Mouse (Mus musculus): Measurements from ENCODE around the gene T2. TPM values are rescaled to one million over a fixed set of nuclear protein-coding genes. Genes with fewer than 3 reads are reported as not detected.

The T2 gene
- polyA plus RNA-seq, 1 experiment from 2014 or later, result 0.41 TPM

DNA sequence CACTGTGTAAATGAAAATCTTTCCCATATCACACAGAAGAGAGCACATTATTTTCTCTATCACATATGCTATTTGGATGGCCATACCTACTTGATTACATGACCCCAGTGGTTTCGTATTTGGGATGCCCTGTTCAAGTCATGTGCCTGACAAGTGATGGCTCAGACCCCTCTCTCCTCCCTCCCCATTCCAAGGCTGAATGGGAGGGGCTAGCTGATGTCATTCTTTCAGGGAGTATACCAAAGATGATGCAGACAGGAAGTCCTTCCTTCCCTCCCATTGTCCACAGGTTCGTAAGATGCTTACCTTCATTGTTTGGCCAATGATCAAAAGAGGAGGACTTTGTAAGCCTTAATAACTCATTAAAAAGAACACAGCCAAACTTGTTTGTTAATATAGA is 13.4 kb downstream of the T2 start:
- Histone ChIP-seq H3K9ac (no peak overlapping the region), H3K9me3 (replicated peaks) (no peaks in the 10 kb centered on the region), H3K4me1 (peaks cover 74% of the 10 kb centered on the region), H3K27me3 (no peaks in the 10 kb centered on the region), H3K36me3 (ENCODE audit: poor library complexity, severe bottlenecking) (no peaks in the 10 kb centered on the region), H3K4me3 (no peak overlapping the region), H3K27ac (peak overlapping the region; percentile 99), H3K4me2 (peak overlapping the region; percentile 54)
- ATAC-seq, result no peak
- WGBS, result 29% methylated on average over 2 of the region's 2 CpGs

GRCm38 (mm10) chr17:8370634-8371229 is 14.9 kb downstream of the T2 start:
- no peak for ATAC-seq
- Histone ChIP-seq H3K9me3 (replicated peaks) (no peaks in the 10 kb centered on the region), H3K4me1 (peaks cover 77% of the 10 kb centered on the region), H3K4me3 (no peak overlapping the region), H3K9ac (peak overlapping the region; percentile 78; the same call in 1 of the 2 replicates), H3K27ac (peak overlapping the region; percentile 99), H3K36me3 (ENCODE audit: poor library complexity, severe bottlenecking) (no peaks in the 10 kb centered on the region), H3K4me2 (peak overlapping the region; percentile 66; the same call in 1 of the 2 replicates), H3K27me3 (no peaks in the 10 kb centered on the region)
- WGBS, result 18% methylated on average over 13 of the region's 13 CpGs

DNA sequence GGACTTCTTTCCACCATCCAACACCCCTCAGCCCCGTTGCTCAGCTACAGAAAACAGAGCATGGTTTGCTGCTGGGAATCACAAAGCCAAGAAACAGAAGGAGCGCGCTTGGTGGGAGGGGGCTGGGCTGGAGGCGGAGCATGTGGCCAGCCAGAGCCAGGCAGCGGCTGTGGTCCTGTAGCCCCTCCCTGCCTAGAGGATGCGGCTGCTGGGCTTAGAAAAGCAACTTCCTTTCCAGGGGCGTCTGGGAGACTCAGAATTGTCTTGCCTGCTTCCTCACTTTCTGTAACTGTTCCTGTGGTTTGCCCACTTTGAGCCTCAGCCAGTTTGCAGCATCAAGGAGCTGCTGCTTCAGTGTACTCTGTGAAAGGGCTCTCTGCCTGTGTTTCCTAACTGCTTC is 16.0 kb downstream of the T2 start:
- Histone ChIP-seq H3K4me2 (peak overlapping the region; percentile 66), H3K27me3 (no peaks in the 10 kb centered on the region), H3K36me3 (ENCODE audit: poor library complexity, severe bottlenecking) (no peaks in the 10 kb centered on the region), H3K4me3 (peak overlapping the region; percentile 40), H3K4me1 (peaks cover 72% of the 10 kb centered on the region), H3K9ac (peak overlapping the region; percentile 78), H3K9me3 (replicated peaks) (no peaks in the 10 kb centered on the region), H3K27ac (peak overlapping the region; percentile 99)
- 2% methylated on average over 7 of the region's 7 CpGs for WGBS
- peak; percentile 80 for ATAC-seq

- ATAC-seq, result peak; percentile 3; the same call in 1 of the 2 replicates
- H3K4me1 ChIP-seq, result peaks cover 66% of the 10 kb centered on the region
- H3K9ac ChIP-seq, result peak overlapping the region; percentile 78
- no peaks in the 10 kb centered on the region for H3K36me3 ChIP-seq (ENCODE audit: poor library complexity, severe bottlenecking)
- no peaks in the 10 kb centered on the region for H3K27me3 ChIP-seq
- under 1% methylated on average over 18 of the region's 18 CpGs for WGBS
- H3K9me3 ChIP-seq (replicated peaks), result no peaks in the 10 kb centered on the region
- H3K4me3 ChIP-seq, result peak overlapping the region; percentile 40
- peak overlapping the region; percentile 66 for H3K4me2 ChIP-seq
- peak overlapping the region; percentile 99 for H3K27ac ChIP-seq
These were observed 16.7 kb downstream of the T2 start for GRCm38 (mm10) chr17:8372286-8373046.

- Histone ChIP-seq H3K4me1 (peaks cover 22% of the 10 kb centered on the region), H3K27me3 (no peaks in the 10 kb centered on the region), H3K4me2 (no peak overlapping the region), H3K9ac (no peak overlapping the region), H3K4me3 (no peak overlapping the region), H3K27ac (no peak overlapping the region), H3K36me3 (ENCODE audit: poor library complexity, severe bottlenecking) (no peaks in the 10 kb centered on the region), H3K9me3 (replicated peaks) (no peaks in the 10 kb centered on the region)
- WGBS, result 68% methylated on average over 5 of the region's 5 CpGs
- no peak for ATAC-seq
These were observed 21.5 kb downstream of the T2 start for GRCm38 (mm10) chr17:8377298-8377697.

- no peak for ATAC-seq
- Histone ChIP-seq H3K9me3 (replicated peaks) (no peaks in the 10 kb centered on the region), H3K27me3 (peaks cover 31% of the 10 kb centered on the region), H3K27ac (no peak overlapping the region), H3K9ac (no peak overlapping the region), H3K4me2 (no peak overlapping the region), H3K4me3 (no peak overlapping the region), H3K4me1 (peaks cover 13% of the 10 kb centered on the region), H3K36me3 (ENCODE audit: poor library complexity, severe bottlenecking) (no peaks in the 10 kb centered on the region)
- 96% methylated on average over 2 of the region's 2 CpGs for WGBS
These were observed 29.6 kb downstream of the T2 start for GRCm38 (mm10) chr17:8385441-8385840.

GRCm38 (mm10) chr17:8388463-8388862 is 32.7 kb downstream of the T2 start:
- peaks cover 13% of the 10 kb centered on the region for H3K4me1 ChIP-seq
- peak overlapping the region; percentile 59 for H3K4me2 ChIP-seq
- H3K27me3 ChIP-seq, result peaks cover 44% of the 10 kb centered on the region
- H3K27ac ChIP-seq, result no peak overlapping the region
- ATAC-seq, result peak; percentile 67; the same call in 1 of the 2 replicates
- peak overlapping the region; percentile 35 for H3K4me3 ChIP-seq
- 0 out of 2 replicates have a peak overlapping the region, but pooled peaks have one; percentile 53 for H3K9ac ChIP-seq
- H3K36me3 ChIP-seq (ENCODE audit: poor library complexity, severe bottlenecking), result no peaks in the 10 kb centered on the region
- no peaks in the 10 kb centered on the region for H3K9me3 ChIP-seq (replicated peaks)
- WGBS, result 1% methylated on average over 13 of the region's 13 CpGs

GRCm38 (mm10) chr17:8388990-8389789 is 33.4 kb downstream of the T2 start:
- no peak overlapping the region for H3K27ac ChIP-seq

DNA sequence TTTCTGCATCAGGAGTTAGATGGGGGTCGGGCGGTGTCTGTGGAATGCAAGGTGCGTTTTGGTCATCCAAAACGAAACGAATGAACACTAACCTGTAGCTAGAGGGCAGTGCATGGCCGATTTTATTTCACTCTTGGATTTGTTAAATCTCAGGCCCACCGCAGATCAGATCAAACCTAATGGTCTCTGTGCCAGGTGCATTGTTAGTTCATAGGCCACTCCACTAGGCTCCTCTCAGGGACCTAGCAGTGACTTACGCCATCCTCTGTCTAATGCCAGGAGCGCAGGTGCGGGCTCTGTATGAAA is 34.0 kb downstream of the T2 start:
- Histone ChIP-seq H3K4me3 (peak overlapping the region; percentile 35; the same call in 1 of the 2 replicates), H3K9ac (no peak overlapping the region)
- 2% methylated on average over 10 of the region's 10 CpGs for WGBS

More at GRCm38 (mm10) chr17:8388990-8389789, 33.4 kb downstream of the T2 start:
- WGBS, result under 1% methylated on average over 28 of the region's 28 CpGs
- Histone ChIP-seq H3K36me3 (ENCODE audit: poor library complexity, severe bottlenecking) (no peaks in the 10 kb centered on the region), H3K4me3 (peak overlapping the region; percentile 35), H3K4me2 (peak overlapping the region; percentile 59), H3K9me3 (replicated peaks) (no peaks in the 10 kb centered on the region), H3K4me1 (peaks cover 13% of the 10 kb centered on the region), H3K27me3 (peaks cover 44% of the 10 kb centered on the region), H3K9ac (peak overlapping the region; percentile 53)
- ATAC-seq, result peak; percentile 41; the same call in 1 of the 2 replicates

DNA sequence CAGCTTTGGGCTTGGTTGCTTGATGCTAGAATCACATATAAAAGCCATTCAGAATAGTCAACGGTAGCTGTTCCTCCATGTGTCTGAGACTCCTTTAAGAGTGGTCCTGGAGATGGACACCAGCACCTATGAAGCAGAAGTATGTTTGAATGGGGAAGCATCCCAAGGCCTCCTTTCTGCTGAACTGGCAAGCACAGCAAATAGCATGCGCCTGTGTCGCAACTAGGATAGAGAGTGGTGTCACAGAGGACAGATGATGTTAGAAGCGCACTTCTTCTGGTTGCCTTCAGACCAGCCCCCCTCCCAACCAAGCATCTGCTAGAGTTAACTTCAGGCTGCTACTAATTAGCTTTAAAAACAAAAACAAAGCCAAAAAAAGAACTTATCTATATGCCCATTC is 34.7 kb downstream of the T2 start:
- Histone ChIP-seq H3K27me3 (peaks cover 44% of the 10 kb centered on the region), H3K4me1 (peaks cover 13% of the 10 kb centered on the region), H3K4me2 (no peak overlapping the region), H3K9ac (no peak overlapping the region), H3K36me3 (ENCODE audit: poor library complexity, severe bottlenecking) (no peaks in the 10 kb centered on the region), H3K9me3 (replicated peaks) (no peaks in the 10 kb centered on the region), H3K4me3 (no peak overlapping the region), H3K27ac (no peak overlapping the region)
- no peak for ATAC-seq
- 58% methylated on average over 4 of the region's 4 CpGs for WGBS

More for the DNA sequence above, 34.0 kb downstream of the T2 start:
- Histone ChIP-seq H3K4me2 (peak overlapping the region; percentile 59), H3K27me3 (peaks cover 44% of the 10 kb centered on the region), H3K9me3 (replicated peaks) (no peaks in the 10 kb centered on the region), H3K27ac (no peak overlapping the region), H3K4me1 (peaks cover 13% of the 10 kb centered on the region), H3K36me3 (ENCODE audit: poor library complexity, severe bottlenecking) (no peaks in the 10 kb centered on the region)
- ATAC-seq, result no peak

GRCm38 (mm10) chr17:8396371-8396770 is 40.6 kb downstream of the T2 start:
- Histone ChIP-seq H3K4me2 (no peak overlapping the region), H3K9ac (no peak overlapping the region), H3K4me1 (no peaks in the 10 kb centered on the region), H3K4me3 (no peak overlapping the region), H3K9me3 (replicated peaks) (no peaks in the 10 kb centered on the region), H3K36me3 (ENCODE audit: poor library complexity, severe bottlenecking) (no peaks in the 10 kb centered on the region), H3K27me3 (peaks cover 3% of the 10 kb centered on the region), H3K27ac (no peak overlapping the region)
- WGBS, result 69% methylated on average over 4 of the region's 4 CpGs
- no peak for ATAC-seq

DNA sequence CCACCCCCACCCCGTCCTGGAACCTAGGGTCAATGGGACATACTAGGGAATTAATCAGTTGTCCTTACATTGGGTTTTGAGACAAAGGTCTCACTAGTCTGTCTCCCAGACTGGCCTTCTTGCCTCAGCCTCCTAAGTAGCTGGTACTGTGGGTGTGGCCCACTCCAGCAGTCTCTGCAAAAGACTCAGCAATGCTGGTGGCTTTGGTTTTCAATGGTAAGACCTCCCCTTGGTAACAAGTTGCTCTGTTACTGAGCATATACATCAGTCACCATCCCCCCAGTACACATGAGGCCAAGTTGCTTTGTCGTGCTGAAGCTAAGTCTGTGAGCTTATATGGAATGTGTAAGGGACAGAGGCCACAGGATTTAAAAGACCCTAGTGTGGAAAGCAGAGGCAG is 42.2 kb downstream of the T2 start:
- H3K9ac ChIP-seq, result no peak overlapping the region
- no peaks in the 10 kb centered on the region for H3K9me3 ChIP-seq (replicated peaks)
- WGBS, result 75% methylated on average over 2 of the region's 2 CpGs
- H3K27me3 ChIP-seq, result no peaks in the 10 kb centered on the region
- no peaks in the 10 kb centered on the region for H3K36me3 ChIP-seq (ENCODE audit: poor library complexity, severe bottlenecking)
- H3K4me3 ChIP-seq, result no peak overlapping the region
- no peak for ATAC-seq
- H3K27ac ChIP-seq, result no peak overlapping the region
- H3K4me1 ChIP-seq, result no peaks in the 10 kb centered on the region
- no peak overlapping the region for H3K4me2 ChIP-seq

Data from forebrain, embryonic 13.5 days (tissue).